Mouse (Mus musculus) myocyte (in vitro differentiated cells): ENCODE measurements at regions not wholly inside any gene's neighbourhood (a gene's known extent, or its start where the extent isn't known, plus 50 kb on each side); places are given as distances from the start of the nearest gene placed in this dataset.

Source experiments
- MYOG ChIP-seq, 3 experiments: IDR thresholded peaks; one replicate each; pipeline ENCODE4 v1.6.1; 2011; ENCODE audit warnings: control low read depth in 2 of 3, low read depth in 2 of 3, mild to moderate bottlenecking in 2 of 3; ENCODE audit not compliant: insufficient read length in 2 of 3, control insufficient read depth in 1 of 3, insufficient read depth in 1 of 3
- POLR2A ChIP-seq: IDR thresholded peaks from one replicate; pipeline ENCODE4 v1.6.1; 2011; ENCODE audit warnings: low read depth, mild to moderate bottlenecking, control low read depth, moderate library complexity; ENCODE audit not compliant: insufficient read length
- POLR2AphosphoS2 ChIP-seq: IDR thresholded peaks from one replicate; pipeline ENCODE4 v1.6.1; 2011; ENCODE audit warnings: low read depth, control low read depth; ENCODE audit not compliant: insufficient read length
- REST ChIP-seq: IDR thresholded peaks from one replicate; pipeline ENCODE4 v1.6.1; 2011; ENCODE audit warnings: mild to moderate bottlenecking, control low read depth, moderate library complexity; ENCODE audit not compliant: insufficient read depth, insufficient read length
- SRF ChIP-seq: IDR thresholded peaks from one replicate; pipeline ENCODE4 v1.6.1; 2011; ENCODE audit warnings: low read depth; ENCODE audit not compliant: control insufficient read depth, insufficient read length
- TCF3 ChIP-seq: IDR thresholded peaks from one replicate; pipeline ENCODE4 v1.6.1; 2011; ENCODE audit warnings: low read depth, control low read depth; ENCODE audit not compliant: insufficient read length

DNA sequence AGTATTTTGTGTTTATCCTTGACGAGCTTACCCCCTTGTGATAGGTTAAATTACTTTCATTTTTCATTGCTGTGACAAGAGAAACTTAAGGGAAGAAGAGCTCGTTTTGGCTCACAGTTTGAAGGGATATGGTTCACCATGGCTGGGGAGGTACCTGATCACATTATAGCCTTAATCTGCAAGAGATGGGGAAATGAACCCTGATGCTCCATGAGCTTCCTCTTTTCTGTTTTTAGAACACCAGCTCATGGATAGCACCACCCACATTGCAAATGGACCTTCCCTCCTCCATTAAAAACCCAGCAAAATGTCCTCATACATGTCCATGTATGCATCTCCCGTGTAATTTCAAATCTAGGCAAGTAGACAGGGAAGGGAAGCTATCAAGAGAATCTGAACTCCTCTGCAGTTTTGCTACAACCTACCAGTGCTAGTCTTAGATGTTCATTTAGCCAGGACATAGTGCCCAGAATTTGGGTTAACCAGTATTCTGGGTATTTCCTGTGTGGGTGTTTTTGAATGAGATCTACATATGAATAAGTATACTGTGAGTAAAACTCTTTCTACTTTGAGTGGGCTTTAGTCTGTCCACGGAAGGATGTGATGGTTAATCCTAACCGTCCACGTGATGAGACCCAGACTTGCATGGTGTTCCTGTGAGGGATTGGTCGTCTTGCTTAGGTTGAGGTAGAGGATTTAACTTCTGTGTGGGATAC lies 121.5 kb upstream of the 4930412O13Rik start:
- TF ChIP-seq POLR2A (no peak), MYOG (IDR thresholded peaks at IDR 0.05; ENCODE audit: control insufficient read depth in 1 of 3, insufficient read depth in 1 of 3, insufficient read length in 2 of 3, low read depth in 2 of 3) (no peak), SRF (no peak), POLR2AphosphoS2 (no peak), REST (no peak), TCF3 (no peak)
